Comparison of ENCODE assay signal across 19 mouse cellular contexts in genomic region chr1:151737146-151737545, GRCm38 (mm10).
"Had no signal": no experiment of that assay in that cellular context is flagged by ENCODE, and none has a peak within 500 bp of the region (broad histone marks: within the 10 kb centered on the region; RNA-seq: fewer than 3 reads in every experiment).

No protein-coding gene starts in this region.

- H3K4me1 ChIP-seq: midbrain, embryonic 10.5 days; midbrain, embryonic 12.5 days; neural tube, embryonic 13.5 days; neural tube, embryonic 15.5 days had no signal

- H3K9me3 ChIP-seq: midbrain, embryonic 10.5 days; midbrain, embryonic 12.5 days; neural tube, embryonic 13.5 days; neural tube, embryonic 15.5 days had no signal

- ATAC-seq: midbrain, embryonic 16.5 days had no signal

- H3K36me3 ChIP-seq: midbrain, embryonic 10.5 days; midbrain, embryonic 12.5 days; neural tube, embryonic 13.5 days; neural tube, embryonic 15.5 days had no signal

- H3K4me3 ChIP-seq: midbrain, embryonic 10.5 days; midbrain, embryonic 12.5 days; myocyte; neural tube, embryonic 13.5 days; neural tube, embryonic 15.5 days had no signal

- H3K9ac ChIP-seq: lung, embryonic 14.5 days; midbrain, embryonic 12.5 days; neural tube, embryonic 13.5 days; neural tube, embryonic 15.5 days had no signal

- H3K27ac ChIP-seq: midbrain, embryonic 10.5 days; midbrain, embryonic 12.5 days; neural tube, embryonic 13.5 days; neural tube, embryonic 15.5 days had no signal

- H3K27me3 ChIP-seq: midbrain, embryonic 12.5 days; neural tube, embryonic 13.5 days; neural tube, embryonic 15.5 days had no signal

- DNase-seq: lung, adult 18-20 months; lung, embryonic 14.5 days; lung, postnatal 10 days; lung, postnatal 4 days; midbrain, embryonic 14.5 days; retina, postnatal 1 day; right cerebral cortex, adult 18-20 months; right cerebral cortex, postnatal 25 days; right cerebral cortex, postnatal 4 days; spleen, adult 18-20 months; thymus, adult 18-20 months; thymus, postnatal 14 days; thymus, postnatal 36 days had no signal

- H3K4me2 ChIP-seq: lung, embryonic 14.5 days; midbrain, embryonic 12.5 days; neural tube, embryonic 13.5 days; neural tube, embryonic 15.5 days had no signal
